Mouse (Mus musculus): ENCODE measurements at regions not wholly inside any gene's neighbourhood (a gene's known extent, or its start where the extent isn't known, plus 50 kb on each side); places are given as distances from the start of the nearest gene placed in this dataset.

DNA sequence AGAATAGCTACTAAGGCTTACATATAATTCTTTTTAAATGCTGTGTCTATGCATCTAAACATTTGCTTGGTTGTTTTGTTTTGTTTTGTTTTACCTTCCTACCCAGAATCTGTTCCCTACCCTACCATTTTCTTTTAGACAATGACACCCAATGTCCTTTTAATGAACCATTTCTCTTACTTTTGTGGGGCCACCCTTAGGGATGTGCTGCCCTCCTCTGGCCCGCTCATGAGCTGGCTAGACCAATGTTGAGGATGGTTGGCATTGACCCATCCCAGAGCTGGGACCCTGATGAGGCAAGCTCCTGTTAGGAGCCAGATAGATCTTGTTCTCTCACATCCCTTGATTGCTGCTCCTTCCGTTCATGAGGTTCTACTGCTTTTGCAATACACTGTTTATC lies 105.0 kb upstream of the Tyw5 start:
- Histone ChIP-seq H3K27me3 (ENCODE audit: control insufficient read depth, insufficient read depth, low read length, poor library complexity, severe bottlenecking) (no peaks in the 10 kb centered on the region), H3K4me3 (ENCODE audit: low read depth, low read length) (no peak overlapping the region), H3K27ac (ENCODE audit: insufficient read depth, low read length) (no peak overlapping the region), H3K36me3 (ENCODE audit: control insufficient read depth, insufficient read depth, low read length, poor library complexity, severe bottlenecking) (no peaks in the 10 kb centered on the region), H3K4me1 (ENCODE audit: control insufficient read depth, insufficient read depth, low read length) (no peaks in the 10 kb centered on the region), H3K9ac (ENCODE audit: low read depth, poor library complexity, severe bottlenecking) (no peak overlapping the region), H3K9me3 (replicated peaks; ENCODE audit: control insufficient read depth, insufficient read depth, low read length, poor library complexity, severe bottlenecking) (no peaks in the 10 kb centered on the region)
- TF ChIP-seq CTCF (IDR thresholded peaks at IDR 0.05; ENCODE audit: low read depth, low read length) (peak; percentile 41), POLR2A (IDR thresholded peaks at IDR 0.05; ENCODE audit: insufficient read depth, low read length) (no peak)

GRCm38 (mm10) chr1:57512516-57512915 lies 105.6 kb upstream of the Tyw5 start:
- no peaks in the 10 kb centered on the region for H3K4me1 ChIP-seq (ENCODE audit: control insufficient read depth, insufficient read depth, low read length)
- no peaks in the 10 kb centered on the region for H3K36me3 ChIP-seq (ENCODE audit: control insufficient read depth, insufficient read depth, low read length, poor library complexity, severe bottlenecking)
- TF ChIP-seq CTCF (IDR thresholded peaks at IDR 0.05; ENCODE audit: low read depth, low read length) (no peak), EP300 (IDR thresholded peaks at IDR 0.05; ENCODE audit: insufficient read depth, low read depth, low read length) (no peak), POLR2A (IDR thresholded peaks at IDR 0.05; ENCODE audit: insufficient read depth, low read length) (no peak)
- no peak overlapping the region for H3K4me3 ChIP-seq (ENCODE audit: low read depth, low read length)
- no peak overlapping the region for H3K9ac ChIP-seq (ENCODE audit: low read depth, poor library complexity, severe bottlenecking)
- no peaks in the 10 kb centered on the region for H3K9me3 ChIP-seq (replicated peaks; ENCODE audit: control insufficient read depth, insufficient read depth, low read length, poor library complexity, severe bottlenecking)
- no peaks in the 10 kb centered on the region for H3K27me3 ChIP-seq (ENCODE audit: control insufficient read depth, insufficient read depth, low read length, poor library complexity, severe bottlenecking)
- H3K27ac ChIP-seq (ENCODE audit: insufficient read depth, low read length): no peak overlapping the region

DNA sequence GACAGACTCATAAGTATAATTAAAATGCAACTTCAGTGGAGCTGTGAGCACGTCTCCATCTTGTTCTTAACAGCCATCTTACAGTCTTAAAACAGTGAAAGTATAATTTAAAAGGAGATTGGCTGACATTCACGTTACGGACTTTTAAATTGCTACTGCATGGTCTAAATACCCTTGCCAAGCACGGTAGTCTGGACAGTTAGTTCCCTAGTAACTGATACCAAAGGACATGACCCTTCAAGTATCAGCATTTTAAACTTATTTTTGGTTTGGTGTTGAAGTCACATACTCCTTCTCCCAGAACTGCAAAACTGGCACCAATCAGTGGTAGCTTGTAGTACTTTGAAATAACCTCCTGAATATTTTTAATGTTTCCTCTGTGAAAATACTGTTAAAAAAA lies 119.1 kb upstream of the Tyw5 start:
- TF ChIP-seq CTCF (IDR thresholded peaks at IDR 0.05; ENCODE audit: low read depth, low read length) (no peak), POLR2A (IDR thresholded peaks at IDR 0.05; ENCODE audit: insufficient read depth, low read length) (no peak), EP300 (IDR thresholded peaks at IDR 0.05; ENCODE audit: insufficient read depth, low read depth, low read length) (no peak)
- H3K27me3 ChIP-seq (ENCODE audit: control insufficient read depth, insufficient read depth, low read length, poor library complexity, severe bottlenecking): no peaks in the 10 kb centered on the region
- no peak overlapping the region for H3K4me3 ChIP-seq (ENCODE audit: low read depth, low read length)
- H3K4me1 ChIP-seq (ENCODE audit: control insufficient read depth, insufficient read depth, low read length): peaks cover 3% of the 10 kb centered on the region
- no peaks in the 10 kb centered on the region for H3K36me3 ChIP-seq (ENCODE audit: control insufficient read depth, insufficient read depth, low read length, poor library complexity, severe bottlenecking)
- peaks cover 6% of the 10 kb centered on the region for H3K9me3 ChIP-seq (replicated peaks; ENCODE audit: control insufficient read depth, insufficient read depth, low read length, poor library complexity, severe bottlenecking)
- no peak overlapping the region for H3K9ac ChIP-seq (ENCODE audit: low read depth, poor library complexity, severe bottlenecking)
- no peak overlapping the region for H3K27ac ChIP-seq (ENCODE audit: insufficient read depth, low read length)

- Histone ChIP-seq H3K27me3 (ENCODE audit: control insufficient read depth, insufficient read depth, low read length, poor library complexity, severe bottlenecking) (no peaks in the 10 kb centered on the region), H3K4me3 (ENCODE audit: low read depth, low read length) (no peak overlapping the region), H3K9me3 (replicated peaks; ENCODE audit: control insufficient read depth, insufficient read depth, low read length, poor library complexity, severe bottlenecking) (peaks cover 3% of the 10 kb centered on the region), H3K27ac (ENCODE audit: insufficient read depth, low read length) (no peak overlapping the region), H3K9ac (ENCODE audit: low read depth, poor library complexity, severe bottlenecking) (no peak overlapping the region), H3K4me1 (ENCODE audit: control insufficient read depth, insufficient read depth, low read length) (peaks cover 3% of the 10 kb centered on the region), H3K36me3 (ENCODE audit: control insufficient read depth, insufficient read depth, low read length, poor library complexity, severe bottlenecking) (no peaks in the 10 kb centered on the region)
- TF ChIP-seq POLR2A (IDR thresholded peaks at IDR 0.05; ENCODE audit: insufficient read depth, low read length) (no peak), EP300 (IDR thresholded peaks at IDR 0.05; ENCODE audit: insufficient read depth, low read depth, low read length) (no peak), CTCF (IDR thresholded peaks at IDR 0.05; ENCODE audit: low read depth, low read length) (no peak)
Observed at GRCm38 (mm10) chr1:57528703-57529102, 121.8 kb upstream of the Tyw5 start.

DNA sequence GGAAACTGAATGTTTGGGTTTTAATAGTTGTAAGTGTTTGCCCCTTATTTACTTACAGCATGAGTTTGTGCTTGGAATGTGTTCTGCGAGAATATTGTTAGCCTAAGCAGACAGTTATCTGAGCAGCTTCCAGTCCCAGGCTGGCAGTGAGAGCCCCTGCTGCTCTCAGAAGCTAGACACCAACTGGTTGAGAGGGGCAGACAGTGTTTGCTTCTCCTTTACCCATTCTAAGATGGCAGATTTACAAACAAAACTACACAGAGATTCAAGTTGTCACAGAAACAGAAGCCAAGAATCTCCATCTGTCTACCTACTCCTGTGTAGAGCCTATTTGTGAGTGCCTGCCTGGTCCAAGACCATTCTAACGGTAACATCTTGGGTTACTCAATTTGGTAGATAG lies 122.4 kb upstream of the Tyw5 start:
- no peaks in the 10 kb centered on the region; the same call in 1 of the 2 replicates for H3K27me3 ChIP-seq (ENCODE audit: control insufficient read depth, insufficient read depth, low read length, poor library complexity, severe bottlenecking)
- H3K9me3 ChIP-seq (replicated peaks; ENCODE audit: control insufficient read depth, insufficient read depth, low read length, poor library complexity, severe bottlenecking): no peaks in the 10 kb centered on the region
- H3K4me3 ChIP-seq (ENCODE audit: low read depth, low read length): no peak overlapping the region
- H3K4me1 ChIP-seq (ENCODE audit: control insufficient read depth, insufficient read depth, low read length): peaks cover 3% of the 10 kb centered on the region
- TF ChIP-seq POLR2A (IDR thresholded peaks at IDR 0.05; ENCODE audit: insufficient read depth, low read length) (no peak), CTCF (IDR thresholded peaks at IDR 0.05; ENCODE audit: low read depth, low read length) (no peak), EP300 (IDR thresholded peaks at IDR 0.05; ENCODE audit: insufficient read depth, low read depth, low read length) (no peak)
- H3K27ac ChIP-seq (ENCODE audit: insufficient read depth, low read length): no peak overlapping the region
- H3K36me3 ChIP-seq (ENCODE audit: control insufficient read depth, insufficient read depth, low read length, poor library complexity, severe bottlenecking): no peaks in the 10 kb centered on the region
- no peak overlapping the region for H3K9ac ChIP-seq (ENCODE audit: low read depth, poor library complexity, severe bottlenecking)

- no peak overlapping the region for H3K9ac ChIP-seq (ENCODE audit: low read depth, poor library complexity, severe bottlenecking)
- H3K27ac ChIP-seq (ENCODE audit: insufficient read depth, low read length): no peak overlapping the region
- no peak overlapping the region for H3K4me3 ChIP-seq (ENCODE audit: low read depth, low read length)
- no peaks in the 10 kb centered on the region; the same call in 1 of the 2 replicates for H3K27me3 ChIP-seq (ENCODE audit: control insufficient read depth, insufficient read depth, low read length, poor library complexity, severe bottlenecking)
- no peaks in the 10 kb centered on the region for H3K36me3 ChIP-seq (ENCODE audit: control insufficient read depth, insufficient read depth, low read length, poor library complexity, severe bottlenecking)
- TF ChIP-seq POLR2A (IDR thresholded peaks at IDR 0.05; ENCODE audit: insufficient read depth, low read length) (no peak), EP300 (IDR thresholded peaks at IDR 0.05; ENCODE audit: insufficient read depth, low read depth, low read length) (no peak), CTCF (IDR thresholded peaks at IDR 0.05; ENCODE audit: low read depth, low read length) (no peak)
- H3K4me1 ChIP-seq (ENCODE audit: control insufficient read depth, insufficient read depth, low read length): no peaks in the 10 kb centered on the region
- H3K9me3 ChIP-seq (replicated peaks; ENCODE audit: control insufficient read depth, insufficient read depth, low read length, poor library complexity, severe bottlenecking): no peaks in the 10 kb centered on the region
Observed at GRCm38 (mm10) chr1:57537369-57537768, 130.5 kb upstream of the Tyw5 start.
